Mouse (Mus musculus) forebrain, embryonic 16.5 days (tissue): ENCODE data around the gene Gm12845. TPM values are rescaled to one million over a fixed set of nuclear protein-coding genes. Genes with fewer than 3 reads are reported as not detected.
"Not testable (repeated sequence)": the region's sequence is repeated elsewhere in the genome, so short reads cannot be mapped to it uniquely, and the experiment has no call there.

Experiments
- ATAC-seq: fragments of 200-750 bp; cut with Nextera tagmentation; 2 replicates; pipeline ENCODE4 v1.8.0; 2017; ENCODE audit warnings: mild to moderate bottlenecking, moderate library complexity
- H3K27ac ChIP-seq: fragments of 300-500 bp; sonication (generic); 2 replicates; pipeline ENCODE4 v1.5.1; 2014; ENCODE audit warnings: low read length, control low read depth
- H3K27me3 ChIP-seq: fragments of 300-500 bp; sonication (generic); replicated peaks from 2 replicates; pipeline ENCODE4 v1.6.1; 2014; ENCODE audit warnings: low read length; ENCODE audit not compliant: control insufficient read depth, insufficient read depth
- H3K36me3 ChIP-seq: fragments of 300-500 bp; sonication (generic); 2 replicates; pipeline ENCODE4 v1.6.1; 2014; ENCODE audit not compliant: control insufficient read depth, insufficient read depth
- H3K4me1 ChIP-seq: fragments of 300-500 bp; sonication (generic); replicated peaks from 2 replicates; pipeline ENCODE4 v1.6.1; 2014; ENCODE audit warnings: low read length; ENCODE audit not compliant: control insufficient read depth, insufficient read depth
- H3K4me2 ChIP-seq: fragments of 300-500 bp; sonication (generic); 2 replicates; pipeline ENCODE4 v1.6.1; 2014; ENCODE audit warnings: mild to moderate bottlenecking, low read length, control low read depth
- H3K4me3 ChIP-seq: fragments of 300-500 bp; sonication (generic); replicated peaks from 2 replicates; pipeline ENCODE4 v1.5.1; 2014; ENCODE audit warnings: mild to moderate bottlenecking, low read length, control low read depth
- H3K9ac ChIP-seq: fragments of 300-500 bp; sonication (generic); replicated peaks from 2 replicates; pipeline ENCODE4 v1.6.1; 2014; ENCODE audit warnings: low read depth, low read length, control low read depth
- H3K9me3 ChIP-seq: fragments of 300-500 bp; sonication (generic); 2 replicates; pipeline ENCODE4 v1.6.1; 2016; ENCODE audit warnings: low read length; ENCODE audit not compliant: control insufficient read depth
- WGBS: fragments of 180-500 bp; shearing (Covaris S2); extraction: QIAGEN DNeasy Blood & Tissue Kit; methylation state at CpG from one replicate; pipeline ENCODE4 v1.1.7; 2014; 5-methylcytosine and 5-hydroxymethylcytosine counted together
- polyA plus RNA-seq: library from polyadenylated mRNA; unstranded; fragments of >200 nt; fragmentation: Nextera tagmentation; extraction: Ambion mirVana; gene quantifications from 2 replicates; pipeline ENCODE4 v1.2.1, GENCODE M21; 2015

The Gm12845 gene
- polyA plus RNA-seq, 1 experiment from 2014 or later = not detected

DNA sequence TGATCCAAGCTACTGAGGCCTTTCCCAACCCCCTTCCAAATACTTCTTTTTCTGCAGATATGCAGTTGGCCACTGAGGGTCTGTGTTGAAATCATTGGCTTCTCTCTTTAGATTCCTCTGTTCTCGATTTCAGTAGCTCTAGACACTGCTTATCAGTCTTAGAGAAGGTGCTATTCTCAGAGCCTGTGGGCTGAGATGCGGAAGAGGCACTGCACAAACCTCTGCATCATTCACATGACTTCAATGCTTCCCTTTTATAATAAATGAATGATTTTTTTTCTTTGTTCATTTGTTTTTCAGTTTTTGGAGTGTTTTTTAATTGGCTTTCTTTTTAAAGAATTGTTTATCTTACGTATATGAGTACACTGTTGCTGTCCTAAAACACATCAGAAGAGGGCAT, 11.9 kb upstream of the Gm12845 start:
- Histone ChIP-seq H3K4me2 (no peak overlapping the region), H3K9me3 (no peaks in the 10 kb centered on the region)
- 84% methylated on average over 3 of the region's 3 CpGs for WGBS

DNA sequence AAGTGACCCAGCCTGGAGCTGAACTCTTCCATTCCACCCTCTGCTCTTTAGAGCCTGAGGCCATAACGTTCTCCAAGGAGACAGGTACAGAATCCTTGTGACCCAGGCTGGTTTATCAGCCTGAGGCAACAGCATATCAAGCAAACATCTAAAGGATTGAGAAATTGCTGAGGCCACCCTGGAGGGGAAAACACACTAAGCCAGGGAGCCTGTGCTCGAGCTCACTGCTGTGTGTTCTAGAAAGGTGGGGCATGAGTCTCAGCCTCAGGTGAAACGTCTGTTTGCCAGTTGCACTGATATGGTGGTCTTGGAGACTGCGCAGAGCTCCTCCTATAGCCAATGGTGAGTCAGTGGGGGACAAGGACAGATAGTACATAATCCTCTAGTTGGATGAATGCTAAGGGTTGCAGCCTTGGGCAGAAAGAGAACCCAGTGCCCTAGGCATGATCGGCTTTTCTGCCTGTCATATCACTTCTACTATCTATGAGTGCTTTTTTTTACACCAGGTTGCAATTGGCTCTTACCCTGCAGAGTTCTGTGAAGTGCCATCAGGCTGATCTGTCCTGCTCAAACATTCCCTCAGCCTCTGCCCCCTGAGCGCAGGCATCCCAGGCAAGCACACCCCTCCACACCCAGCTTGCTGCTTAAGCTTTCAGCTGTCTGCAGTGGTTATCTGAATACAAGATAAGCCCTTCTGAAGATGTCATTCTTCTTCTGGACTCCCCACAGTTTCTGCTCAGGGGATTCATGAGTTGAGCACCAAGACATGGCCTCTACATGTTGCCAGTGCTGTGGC, 10.7 kb upstream of the Gm12845 start:
- no peak for ATAC-seq
- H3K9ac ChIP-seq = no peak overlapping the region
- no peaks in the 10 kb centered on the region for H3K36me3 ChIP-seq
- H3K27ac ChIP-seq = no peak overlapping the region
- no peak overlapping the region for H3K4me2 ChIP-seq
- whole genome bisulfite sequencing = 78% methylated on average over 6 of the region's 6 CpGs
- H3K4me1 ChIP-seq = no peaks in the 10 kb centered on the region
- H3K4me3 ChIP-seq = no peak overlapping the region
- H3K9me3 ChIP-seq = no peaks in the 10 kb centered on the region
- H3K27me3 ChIP-seq = no peaks in the 10 kb centered on the region

More for the DNA sequence above, 11.9 kb upstream of the Gm12845 start:
- Histone ChIP-seq H3K4me3 (no peak overlapping the region), H3K27ac (no peak overlapping the region), H3K4me1 (no peaks in the 10 kb centered on the region), H3K9ac (no peak overlapping the region), H3K27me3 (no peaks in the 10 kb centered on the region), H3K36me3 (no peaks in the 10 kb centered on the region)
- no peak for ATAC-seq

DNA sequence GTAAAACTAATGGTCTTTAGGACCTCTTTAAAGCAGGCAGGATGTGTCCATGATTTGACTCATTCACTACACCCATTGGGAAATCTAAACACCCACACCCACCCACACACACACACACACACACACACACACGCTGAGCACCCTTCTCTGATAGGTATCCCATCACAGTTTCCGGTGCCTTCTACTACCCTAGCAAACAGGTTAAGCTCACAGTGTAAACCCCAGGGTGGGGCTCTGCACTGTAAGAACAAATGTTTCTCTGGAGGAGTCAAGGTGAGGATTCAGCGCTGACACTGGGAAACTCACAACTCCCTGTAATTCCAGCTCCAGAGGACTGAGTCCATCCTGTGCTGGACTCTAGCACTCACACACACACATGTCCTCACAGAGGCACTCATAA, 7.7 kb downstream of the Gm12845 start:
- no peak for ATAC-seq
- H3K9me3 ChIP-seq = no peaks in the 10 kb centered on the region
- no peaks in the 10 kb centered on the region for H3K36me3 ChIP-seq
- 94% methylated on average over 3 of the region's 3 CpGs for WGBS
- H3K4me3 ChIP-seq = no peak overlapping the region
- H3K4me1 ChIP-seq = no peaks in the 10 kb centered on the region
- no peak overlapping the region for H3K9ac ChIP-seq
- H3K27ac ChIP-seq = no peak overlapping the region
- H3K27me3 ChIP-seq = no peaks in the 10 kb centered on the region
- H3K4me2 ChIP-seq = no peak overlapping the region

DNA sequence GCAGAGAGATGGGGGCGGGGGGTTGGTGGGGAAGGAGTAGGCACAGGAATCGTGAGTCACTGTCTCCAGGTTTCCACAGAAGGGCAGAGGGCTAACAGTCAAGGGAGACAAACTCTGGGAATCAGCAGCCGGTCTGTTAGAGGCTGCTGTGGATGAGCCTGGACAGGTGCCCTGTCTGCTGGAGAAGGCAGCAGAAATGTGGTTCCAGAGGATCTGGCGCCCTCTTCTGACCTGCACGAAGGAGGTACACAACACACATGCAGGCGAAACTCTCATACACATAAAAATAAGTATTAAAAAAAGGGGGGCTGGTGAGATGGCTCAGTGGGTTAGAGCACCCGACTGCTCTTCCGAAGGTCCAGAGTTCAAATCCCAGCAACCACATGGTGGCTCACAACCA, 13.3 kb downstream of the Gm12845 start:
- WGBS = 46% methylated on average over 8 of the region's 8 CpGs
- Histone ChIP-seq H3K27me3 (no peaks in the 10 kb centered on the region), H3K4me3 (no peak overlapping the region), H3K9me3 (no peaks in the 10 kb centered on the region), H3K27ac (no peak overlapping the region), H3K4me1 (no peaks in the 10 kb centered on the region), H3K4me2 (no peak overlapping the region), H3K9ac (no peak overlapping the region), H3K36me3 (no peaks in the 10 kb centered on the region)
- ATAC-seq = no peak

DNA sequence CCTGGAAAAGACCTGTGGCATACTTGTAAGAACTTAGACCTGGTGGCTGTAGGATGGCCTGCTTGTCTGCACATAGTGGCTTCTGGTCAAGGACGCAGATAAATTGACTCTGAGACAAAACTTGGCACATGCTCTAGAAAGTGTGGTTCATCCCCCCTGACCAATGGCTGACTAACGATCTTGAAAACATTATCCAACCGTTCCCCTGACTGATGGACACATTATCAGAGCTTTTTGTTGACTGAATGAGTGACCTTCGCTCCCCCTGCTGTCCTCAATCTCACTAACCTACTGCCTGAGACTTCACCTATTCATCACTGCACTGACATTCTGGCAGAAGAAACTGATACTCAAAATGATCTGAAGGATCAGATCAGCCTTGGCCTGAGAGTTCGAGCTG, 28.3 kb downstream of the Gm12845 start:
- ATAC-seq, H3K27ac ChIP-seq, H3K4me1 ChIP-seq, H3K27me3 ChIP-seq, H3K9me3 ChIP-seq, H3K4me2 ChIP-seq, H3K9ac ChIP-seq, H3K36me3 ChIP-seq, H3K4me3 ChIP-seq: not testable (repeated sequence)
- WGBS = 73% methylated on average over 5 of the region's 5 CpGs

DNA sequence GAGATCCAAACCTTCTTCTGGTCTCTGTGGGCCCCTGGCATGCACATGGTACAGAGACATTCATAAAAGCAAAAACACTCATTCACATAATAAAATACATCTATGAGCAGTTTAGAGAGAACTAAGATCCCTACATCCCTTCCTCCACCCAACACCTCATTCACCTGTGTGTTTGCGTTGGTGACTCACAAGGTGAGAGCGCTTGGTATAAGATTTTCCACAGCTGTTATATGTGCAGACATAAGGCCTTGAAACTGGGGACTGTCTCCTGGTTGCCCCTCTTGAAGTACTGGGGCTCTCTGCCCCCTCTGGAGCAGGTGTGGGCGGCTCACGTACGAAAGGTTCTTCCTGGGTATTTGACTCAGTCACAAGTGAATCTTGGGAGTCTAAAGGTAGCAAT, 35.9 kb downstream of the Gm12845 start:
- Histone ChIP-seq H3K27me3 (no peaks in the 10 kb centered on the region), H3K27ac (no peak overlapping the region), H3K9ac (no peak overlapping the region), H3K9me3 (no peaks in the 10 kb centered on the region), H3K4me3 (no peak overlapping the region), H3K4me1 (no peaks in the 10 kb centered on the region), H3K36me3 (no peaks in the 10 kb centered on the region), H3K4me2 (no peak overlapping the region)
- ATAC-seq = no peak
- 93% methylated on average over 5 of the region's 5 CpGs for WGBS

DNA sequence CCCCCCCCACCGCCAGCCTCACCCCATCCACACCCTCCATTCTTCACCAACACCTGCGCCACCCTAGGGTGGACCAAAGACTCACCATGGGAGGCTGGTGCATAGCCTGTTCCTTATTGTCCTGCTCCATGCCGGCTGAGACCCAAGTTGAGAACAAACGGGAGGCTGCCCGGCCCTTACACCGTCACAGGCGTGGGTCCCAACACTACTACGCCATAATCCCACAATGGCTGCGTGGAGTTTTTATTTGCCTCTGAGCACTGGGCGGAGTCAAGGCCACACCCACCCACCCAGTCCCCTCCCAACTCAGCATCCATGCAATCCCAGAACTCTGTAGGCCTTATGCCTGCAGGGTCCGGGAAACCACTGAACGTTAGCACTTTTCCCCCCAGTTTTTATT, 41.2 kb downstream of the Gm12845 start, which contains the start of gene Klf17:
TSS of gene Klf17 (minus strand) at position 233 of the 400 bp plus-strand sequence.
- Histone ChIP-seq H3K27me3 (no peaks in the 10 kb centered on the region), H3K36me3 (no peaks in the 10 kb centered on the region), H3K27ac (no peak within 1 kb of the TSS), H3K4me2 (no peak within 1 kb of the TSS), H3K4me1 (no peaks in the 10 kb centered on the region), H3K9me3 (no peaks in the 10 kb centered on the region), H3K4me3 (no peak within 1 kb of the TSS), H3K9ac (no peak within 1 kb of the TSS)
- WGBS = 63% methylated on average over 11 of the region's 12 CpGs
- no peak for ATAC-seq

DNA sequence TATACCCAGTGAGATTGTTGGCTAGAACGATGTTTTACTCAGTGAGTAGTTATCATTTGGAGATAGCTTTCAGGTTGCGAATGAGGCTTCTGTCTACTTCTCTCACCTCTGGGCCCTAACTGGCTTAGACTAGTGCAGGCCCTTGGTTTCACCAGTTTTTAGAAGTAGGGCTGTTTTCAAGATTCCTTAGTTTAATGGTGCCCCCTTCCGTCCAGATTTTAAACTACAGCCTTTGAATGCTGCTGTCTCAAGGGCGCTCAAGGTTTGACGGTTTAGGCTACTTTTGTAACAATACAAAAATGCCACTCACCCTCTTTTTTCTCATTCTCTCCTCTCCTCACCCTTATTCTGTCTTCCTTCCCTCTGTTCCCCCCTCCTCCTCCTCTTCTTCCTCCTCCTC, 46.7 kb downstream of the Gm12845 start:
- Histone ChIP-seq H3K36me3 (no peaks in the 10 kb centered on the region), H3K27me3 (no peaks in the 10 kb centered on the region), H3K4me1 (no peaks in the 10 kb centered on the region), H3K9me3 (no peaks in the 10 kb centered on the region), H3K4me2 (no peak overlapping the region), H3K27ac (no peak overlapping the region), H3K4me3 (no peak overlapping the region), H3K9ac (no peak overlapping the region)
- ATAC-seq = 0 out of 2 replicates have a peak, but pooled peaks have one; percentile 52
- WGBS = 22% methylated on average over 5 of the region's 5 CpGs

DNA sequence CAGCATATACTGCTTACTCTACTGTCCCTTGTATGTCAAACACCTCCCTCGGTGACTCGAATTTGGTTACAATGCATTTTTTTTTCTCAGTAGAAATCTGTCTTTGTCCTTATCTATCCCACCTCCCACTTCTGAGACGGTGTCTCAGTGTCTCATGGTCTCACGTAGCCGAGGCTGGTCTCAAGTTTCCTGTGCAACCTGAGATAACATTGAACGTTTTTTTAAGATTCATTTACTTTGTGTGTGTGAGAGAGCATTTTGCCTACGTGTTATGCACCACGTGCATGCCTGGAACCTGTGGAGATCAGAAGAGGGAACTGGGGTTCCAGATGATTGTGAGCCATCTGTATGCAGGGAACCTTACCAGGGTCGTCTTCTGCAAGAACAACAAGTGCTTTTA, 48.7 kb downstream of the Gm12845 start:
- no peak overlapping the region for H3K9ac ChIP-seq
- no peak overlapping the region for H3K27ac ChIP-seq
- no peak overlapping the region for H3K4me3 ChIP-seq
- no peaks in the 10 kb centered on the region for H3K27me3 ChIP-seq
- no peaks in the 10 kb centered on the region for H3K4me1 ChIP-seq
- 74% methylated on average over 9 of the region's 9 CpGs for WGBS
- H3K36me3 ChIP-seq = no peaks in the 10 kb centered on the region
- H3K4me2 ChIP-seq = no peak overlapping the region
- ATAC-seq = no peak
- no peaks in the 10 kb centered on the region for H3K9me3 ChIP-seq
